Mouse (Mus musculus) embryonic facial prominence, embryonic 10.5 days (tissue): Measurements from ENCODE around the gene Pcolce2. TPM values are rescaled to one million over a fixed set of nuclear protein-coding genes. Genes with fewer than 3 reads are reported as not detected.
A peak's percentile ranks its signal among the peaks of the same experiment; 100 is the strongest.

ENCODE experiments used
- DNase-seq: peaks from one replicate; pipeline ENCODE4 v3.0.0-alpha.2; 2017; ENCODE audit warnings: low spot score
- H3K27ac ChIP-seq: fragments of 300-500 bp; sonication (generic); replicated peaks from 2 replicates; pipeline ENCODE4 v1.5.1; 2016; ENCODE audit warnings: mild to moderate bottlenecking
- H3K27me3 ChIP-seq: fragments of 300-500 bp; sonication (generic); replicated peaks from 2 replicates; pipeline ENCODE4 v1.6.1; 2016; ENCODE audit warnings: low read depth, mild to moderate bottlenecking; ENCODE audit not compliant: poor library complexity, severe bottlenecking
- H3K36me3 ChIP-seq: fragments of 300-500 bp; sonication (generic); replicated peaks from 2 replicates; pipeline ENCODE4 v1.6.1; 2016; ENCODE audit warnings: mild to moderate bottlenecking, moderate library complexity
- H3K4me1 ChIP-seq: fragments of 300-500 bp; sonication (generic); 2 replicates; pipeline ENCODE4 v1.6.1; 2016
- H3K4me3 ChIP-seq: fragments of 300-500 bp; sonication (generic); 2 replicates; pipeline ENCODE4 v1.5.1; 2016; ENCODE audit warnings: mild to moderate bottlenecking, moderate library complexity
- H3K9me3 ChIP-seq: fragments of 300-500 bp; sonication (generic); 2 replicates; pipeline ENCODE4 v1.6.1; 2016; ENCODE audit warnings: mild to moderate bottlenecking
- WGBS: fragments of 180-500 bp; shearing (Covaris S2); methylation state at CpG from one replicate; pipeline ENCODE4 v1.1.7; 2016; 5-methylcytosine and 5-hydroxymethylcytosine counted together
- polyA plus RNA-seq: library from polyadenylated mRNA; unstranded; fragments of >200 nt; fragmentation: Nextera tagmentation; extraction: Ambion mirVana; gene quantifications from 2 replicates; pipeline ENCODE4 v1.2.1, GENCODE M21; 2016

Pcolce2 gene
- polyA plus RNA-seq, 1 experiment from 2014 or later = 5.5 TPM

GRCm38 (mm10) chr9:95693528-95694100 is 56.2 kb downstream of the Pcolce2 start:
- Histone ChIP-seq H3K27ac (no peak overlapping the region), H3K27me3 (no peaks in the 10 kb centered on the region), H3K4me1 (peaks cover 6% of the 10 kb centered on the region), H3K36me3 (no peaks in the 10 kb centered on the region), H3K9me3 (no peaks in the 10 kb centered on the region), H3K4me3 (no peak overlapping the region)
- DNase-seq = no peak
- WGBS = 82% methylated on average over 11 of the region's 11 CpGs

GRCm38 (mm10) chr9:95694526-95694925 is 57.1 kb downstream of the Pcolce2 start:
- H3K9me3 ChIP-seq = no peaks in the 10 kb centered on the region
- no peaks in the 10 kb centered on the region for H3K36me3 ChIP-seq
- WGBS = 86% methylated on average over 12 of the region's 12 CpGs
- H3K4me1 ChIP-seq = peaks cover 6% of the 10 kb centered on the region
- H3K27me3 ChIP-seq = no peaks in the 10 kb centered on the region
- no peak for DNase-seq
- H3K27ac ChIP-seq = no peak overlapping the region
- H3K4me3 ChIP-seq = no peak overlapping the region

GRCm38 (mm10) chr9:95695023-95695422 is 57.6 kb downstream of the Pcolce2 start:
- Histone ChIP-seq H3K27ac (no peak overlapping the region), H3K27me3 (no peaks in the 10 kb centered on the region), H3K9me3 (no peaks in the 10 kb centered on the region), H3K4me3 (no peak overlapping the region), H3K4me1 (peaks cover 6% of the 10 kb centered on the region), H3K36me3 (no peaks in the 10 kb centered on the region)
- WGBS = 92% methylated on average over 15 of the region's 15 CpGs
- no peak for DNase-seq

- Histone ChIP-seq H3K27ac (no peak overlapping the region), H3K4me3 (no peak overlapping the region), H3K4me1 (peaks cover 6% of the 10 kb centered on the region), H3K9me3 (no peaks in the 10 kb centered on the region), H3K36me3 (no peaks in the 10 kb centered on the region), H3K27me3 (no peaks in the 10 kb centered on the region)
- WGBS = 84% methylated on average over 6 of the region's 6 CpGs
- DNase-seq = no peak
Observed at GRCm38 (mm10) chr9:95696581-95696980, 59.2 kb downstream of the Pcolce2 start.

GRCm38 (mm10) chr9:95697808-95698207 is 60.4 kb downstream of the Pcolce2 start:
- Histone ChIP-seq H3K4me3 (no peak overlapping the region), H3K9me3 (no peaks in the 10 kb centered on the region), H3K27me3 (no peaks in the 10 kb centered on the region), H3K4me1 (peaks cover 3% of the 10 kb centered on the region), H3K36me3 (no peaks in the 10 kb centered on the region), H3K27ac (no peak overlapping the region)
- DNase-seq = peak; percentile 36
- WGBS = 54% methylated on average over 2 of the region's 2 CpGs

- Histone ChIP-seq H3K36me3 (no peaks in the 10 kb centered on the region), H3K4me3 (no peak overlapping the region), H3K4me1 (no peaks in the 10 kb centered on the region), H3K9me3 (no peaks in the 10 kb centered on the region), H3K27me3 (no peaks in the 10 kb centered on the region), H3K27ac (no peak overlapping the region)
- 85% methylated on average over 4 of the region's 4 CpGs for WGBS
- DNase-seq = no peak
Observed at GRCm38 (mm10) chr9:95699273-95699672, 61.9 kb downstream of the Pcolce2 start.

GRCm38 (mm10) chr9:95704078-95704477 is 66.7 kb downstream of the Pcolce2 start:
- no peak overlapping the region for H3K27ac ChIP-seq
- H3K27me3 ChIP-seq = no peaks in the 10 kb centered on the region
- no peaks in the 10 kb centered on the region for H3K4me1 ChIP-seq
- H3K36me3 ChIP-seq = peaks cover 2% of the 10 kb centered on the region; the same call in 1 of the 2 replicates
- H3K4me3 ChIP-seq = no peak overlapping the region
- WGBS = 77% methylated on average over 3 of the region's 3 CpGs
- H3K9me3 ChIP-seq = no peaks in the 10 kb centered on the region
- DNase-seq = no peak

- no peak overlapping the region for H3K4me3 ChIP-seq
- DNase-seq = no peak
- H3K9me3 ChIP-seq = no peaks in the 10 kb centered on the region
- peaks cover 7% of the 10 kb centered on the region; the same call in 1 of the 2 replicates for H3K36me3 ChIP-seq
- no peaks in the 10 kb centered on the region for H3K27me3 ChIP-seq
- 83% methylated on average over 5 of the region's 5 CpGs for WGBS
- no peak overlapping the region for H3K27ac ChIP-seq
- no peaks in the 10 kb centered on the region for H3K4me1 ChIP-seq
Observed at GRCm38 (mm10) chr9:95705371-95705770, 68.0 kb downstream of the Pcolce2 start.

- Histone ChIP-seq H3K36me3 (peaks cover 7% of the 10 kb centered on the region; the same call in 1 of the 2 replicates), H3K9me3 (no peaks in the 10 kb centered on the region), H3K4me1 (no peaks in the 10 kb centered on the region), H3K27me3 (no peaks in the 10 kb centered on the region), H3K4me3 (no peak overlapping the region), H3K27ac (no peak overlapping the region)
- DNase-seq = no peak
Observed at GRCm38 (mm10) chr9:95708943-95709342, 71.5 kb downstream of the Pcolce2 start.

GRCm38 (mm10) chr9:95712574-95712973 is 75.2 kb downstream of the Pcolce2 start:
- DNase-seq = no peak
- Histone ChIP-seq H3K36me3 (peaks cover 11% of the 10 kb centered on the region; the same call in 1 of the 2 replicates), H3K27me3 (no peaks in the 10 kb centered on the region), H3K9me3 (no peaks in the 10 kb centered on the region), H3K4me1 (no peaks in the 10 kb centered on the region), H3K4me3 (no peak overlapping the region), H3K27ac (no peak overlapping the region)
- WGBS = 31% methylated on average over 8 of the region's 8 CpGs

GRCm38 (mm10) chr9:95736238-95736637 is 98.8 kb downstream of the Pcolce2 start:
- no peaks in the 10 kb centered on the region for H3K27me3 ChIP-seq
- H3K27ac ChIP-seq = no peak overlapping the region
- H3K36me3 ChIP-seq = peaks cover 2% of the 10 kb centered on the region; the same call in 1 of the 2 replicates
- no peak overlapping the region for H3K4me3 ChIP-seq
- H3K9me3 ChIP-seq = no peaks in the 10 kb centered on the region
- H3K4me1 ChIP-seq = no peaks in the 10 kb centered on the region
- no peak for DNase-seq

- peaks cover 22% of the 10 kb centered on the region for H3K27me3 ChIP-seq
- H3K4me1 ChIP-seq = peaks cover 6% of the 10 kb centered on the region
- DNase-seq = no peak
- H3K9me3 ChIP-seq = no peaks in the 10 kb centered on the region
- 71% methylated on average over 7 of the region's 7 CpGs for WGBS
- no peak overlapping the region for H3K4me3 ChIP-seq
- H3K36me3 ChIP-seq = no peaks in the 10 kb centered on the region
- no peak overlapping the region for H3K27ac ChIP-seq
Observed at GRCm38 (mm10) chr9:95744845-95745613, 107.6 kb downstream of the Pcolce2 start.

GRCm38 (mm10) chr9:95747298-95747697 is 109.9 kb downstream of the Pcolce2 start:
- WGBS = 85% methylated on average over 5 of the region's 5 CpGs
- H3K9me3 ChIP-seq = no peaks in the 10 kb centered on the region
- peaks cover 43% of the 10 kb centered on the region for H3K27me3 ChIP-seq
- H3K36me3 ChIP-seq = no peaks in the 10 kb centered on the region
- no peak overlapping the region for H3K27ac ChIP-seq
- peaks cover 6% of the 10 kb centered on the region for H3K4me1 ChIP-seq
- DNase-seq = no peak
- H3K4me3 ChIP-seq = no peak overlapping the region
